Mouse (Mus musculus): Measurements from ENCODE around the gene Rcc2.

Rcc2 gene

DNA sequence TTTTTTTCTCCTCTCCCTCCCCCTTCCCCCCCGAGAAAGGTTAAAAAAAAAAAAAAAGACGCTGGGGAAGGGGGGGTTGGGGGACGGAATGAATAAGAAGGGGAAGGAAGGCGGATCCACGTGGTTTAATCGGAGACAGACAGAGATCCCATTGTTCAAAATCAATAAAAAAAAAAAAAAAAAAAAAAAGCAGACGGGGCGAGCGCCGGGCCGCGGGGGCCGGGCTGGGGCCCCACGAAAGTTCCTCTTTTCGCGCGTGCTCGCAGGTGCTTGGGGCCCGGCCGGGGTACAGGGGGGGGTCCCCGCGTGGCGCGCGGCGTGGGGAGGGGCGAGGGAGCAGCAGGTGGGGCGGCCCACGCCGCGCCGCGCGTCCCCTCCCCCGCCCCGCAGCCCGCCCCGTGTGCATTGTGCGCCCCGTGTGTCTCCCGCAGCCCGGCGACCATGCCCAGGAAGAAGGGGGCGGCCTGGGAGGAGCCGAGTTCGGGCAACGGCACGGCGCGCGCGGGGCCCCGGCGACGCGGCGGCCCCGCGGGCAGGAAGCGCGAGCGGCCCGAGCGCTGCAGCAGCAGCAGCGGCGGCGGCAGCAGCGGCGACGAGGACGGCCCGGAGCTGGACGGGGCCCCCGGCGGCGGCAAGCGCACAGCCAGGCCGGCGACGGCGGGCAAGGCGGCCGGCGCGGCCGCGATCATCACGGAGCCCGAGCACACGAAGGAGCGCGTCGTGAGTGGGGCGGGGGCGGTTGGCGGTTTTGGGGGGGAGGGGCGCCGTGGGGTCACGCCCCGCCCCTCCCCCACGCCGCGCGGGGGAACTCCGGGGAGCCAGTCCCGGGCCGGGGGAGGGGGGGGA is 1.6 kb downstream of the Rcc2 start:
- H3K36me3 ChIP-seq (ENCODE audit: insufficient read depth, low read length), result peaks cover 31% of the 10 kb centered on the region
- peak overlapping the region; percentile 89 for H3K4me3 ChIP-seq (replicated peaks; ENCODE audit: low read length)
- H3K4me1 ChIP-seq (replicated peaks; ENCODE audit: low read depth, low read length), result peaks cover 60% of the 10 kb centered on the region
- H3K9me3 ChIP-seq (ENCODE audit: low read length), result no peaks in the 10 kb centered on the region
- TF ChIP-seq CTCF (conservative IDR thresholded peaks at IDR 0.05; ENCODE audit: low read length) (no peak), POU5F1 (IDR thresholded peaks at IDR 0.05; ENCODE audit: borderline replicate concordance, low read length) (no peak), NANOG (IDR thresholded peaks at IDR 0.05; ENCODE audit: borderline replicate concordance, low read length) (no peak)
- no peaks in the 10 kb centered on the region for H3K27me3 ChIP-seq (ENCODE audit: insufficient read depth, low read length)

GRCm38 (mm10) chr4:140702611-140703327 is 2.4 kb downstream of the Rcc2 start:
- Histone ChIP-seq H3K4me3 (replicated peaks; ENCODE audit: low read length) (peak overlapping the region; percentile 89), H3K36me3 (ENCODE audit: insufficient read depth, low read length) (peaks cover 39% of the 10 kb centered on the region), H3K4me1 (replicated peaks; ENCODE audit: low read depth, low read length) (peaks cover 68% of the 10 kb centered on the region), H3K27me3 (ENCODE audit: insufficient read depth, low read length) (no peaks in the 10 kb centered on the region), H3K9me3 (ENCODE audit: low read length) (no peaks in the 10 kb centered on the region)
- no peak for TF ChIP-seq NANOG (IDR thresholded peaks at IDR 0.05; ENCODE audit: borderline replicate concordance, low read length)
- no peak for TF ChIP-seq CTCF (conservative IDR thresholded peaks at IDR 0.05; ENCODE audit: low read length)
- no peak for TF ChIP-seq POU5F1 (IDR thresholded peaks at IDR 0.05; ENCODE audit: borderline replicate concordance, low read length)

DNA sequence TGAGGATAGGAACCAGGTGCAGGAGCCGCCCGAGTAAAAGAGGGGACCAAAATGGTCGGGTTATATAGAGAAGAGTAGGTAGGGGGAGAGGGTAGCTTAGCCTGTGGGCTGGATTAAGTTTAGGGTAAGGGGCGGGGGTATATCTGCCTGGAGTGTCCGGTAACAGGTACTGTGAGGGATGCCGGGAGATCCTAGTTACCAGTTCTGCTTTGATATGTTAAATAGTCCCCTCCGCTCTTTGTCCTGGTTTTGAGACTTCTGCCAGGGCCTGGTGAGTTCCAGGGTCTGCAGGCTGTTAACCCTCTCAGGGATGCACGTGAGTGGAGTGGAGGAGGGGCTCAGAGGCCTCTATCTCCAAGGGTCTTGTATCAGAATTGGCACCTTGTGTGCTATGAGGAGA is 3.3 kb downstream of the Rcc2 start:
- peaks cover 48% of the 10 kb centered on the region for H3K36me3 ChIP-seq (ENCODE audit: insufficient read depth, low read length)
- no peaks in the 10 kb centered on the region for H3K27me3 ChIP-seq (ENCODE audit: insufficient read depth, low read length)
- H3K9me3 ChIP-seq (ENCODE audit: low read length), result no peaks in the 10 kb centered on the region
- peaks cover 69% of the 10 kb centered on the region for H3K4me1 ChIP-seq (replicated peaks; ENCODE audit: low read depth, low read length)
- TF ChIP-seq CTCF (conservative IDR thresholded peaks at IDR 0.05; ENCODE audit: low read length) (no peak), NANOG (IDR thresholded peaks at IDR 0.05; ENCODE audit: borderline replicate concordance, low read length) (no peak), POU5F1 (IDR thresholded peaks at IDR 0.05; ENCODE audit: borderline replicate concordance, low read length) (0 out of 2 replicates have a peak, but pooled peaks have one; percentile 41)
- peak overlapping the region; percentile 89 for H3K4me3 ChIP-seq (replicated peaks; ENCODE audit: low read length)

GRCm38 (mm10) chr4:140704166-140704565 is 3.8 kb downstream of the Rcc2 start:
- H3K36me3 ChIP-seq (ENCODE audit: insufficient read depth, low read length), result peaks cover 53% of the 10 kb centered on the region
- no peaks in the 10 kb centered on the region for H3K9me3 ChIP-seq (ENCODE audit: low read length)
- H3K4me3 ChIP-seq (replicated peaks; ENCODE audit: low read length), result peak overlapping the region; percentile 89
- no peaks in the 10 kb centered on the region for H3K27me3 ChIP-seq (ENCODE audit: insufficient read depth, low read length)
- no peak for TF ChIP-seq POU5F1 (IDR thresholded peaks at IDR 0.05; ENCODE audit: borderline replicate concordance, low read length)
- H3K4me1 ChIP-seq (replicated peaks; ENCODE audit: low read depth, low read length), result peaks cover 69% of the 10 kb centered on the region

GRCm38 (mm10) chr4:140707615-140708014 is 7.3 kb downstream of the Rcc2 start:
- Histone ChIP-seq H3K4me3 (replicated peaks; ENCODE audit: low read length) (peak overlapping the region; percentile 29; the same call in 1 of the 2 replicates), H3K4me1 (replicated peaks; ENCODE audit: low read depth, low read length) (peaks cover 86% of the 10 kb centered on the region), H3K27me3 (ENCODE audit: insufficient read depth, low read length) (no peaks in the 10 kb centered on the region), H3K36me3 (ENCODE audit: insufficient read depth, low read length) (peaks cover 87% of the 10 kb centered on the region), H3K9me3 (ENCODE audit: low read length) (no peaks in the 10 kb centered on the region)
- no peak for TF ChIP-seq NANOG (IDR thresholded peaks at IDR 0.05; ENCODE audit: borderline replicate concordance, low read length)
- no peak for TF ChIP-seq CTCF (conservative IDR thresholded peaks at IDR 0.05; ENCODE audit: low read length)
- TF ChIP-seq POU5F1 (IDR thresholded peaks at IDR 0.05; ENCODE audit: borderline replicate concordance, low read length), result no peak

- H3K4me3 ChIP-seq (replicated peaks; ENCODE audit: low read length), result 0 out of 2 replicates have a peak overlapping the region, but pooled peaks have one; percentile 29
- H3K9me3 ChIP-seq (ENCODE audit: low read length), result no peaks in the 10 kb centered on the region
- no peak for TF ChIP-seq POU5F1 (IDR thresholded peaks at IDR 0.05; ENCODE audit: borderline replicate concordance, low read length)
- TF ChIP-seq CTCF (conservative IDR thresholded peaks at IDR 0.05; ENCODE audit: low read length), result no peak
- TF ChIP-seq NANOG (IDR thresholded peaks at IDR 0.05; ENCODE audit: borderline replicate concordance, low read length), result no peak
- peaks cover 94% of the 10 kb centered on the region for H3K4me1 ChIP-seq (replicated peaks; ENCODE audit: low read depth, low read length)
- no peaks in the 10 kb centered on the region for H3K27me3 ChIP-seq (ENCODE audit: insufficient read depth, low read length)
- peaks cover 95% of the 10 kb centered on the region for H3K36me3 ChIP-seq (ENCODE audit: insufficient read depth, low read length)
Measured at GRCm38 (mm10) chr4:140708297-140708927, 8.1 kb downstream of the Rcc2 start.

GRCm38 (mm10) chr4:140709111-140709510 is 8.8 kb downstream of the Rcc2 start:
- peaks cover 98% of the 10 kb centered on the region for H3K36me3 ChIP-seq (ENCODE audit: insufficient read depth, low read length)
- H3K27me3 ChIP-seq (ENCODE audit: insufficient read depth, low read length), result no peaks in the 10 kb centered on the region
- no peaks in the 10 kb centered on the region for H3K9me3 ChIP-seq (ENCODE audit: low read length)
- H3K4me1 ChIP-seq (replicated peaks; ENCODE audit: low read depth, low read length), result peaks cover 97% of the 10 kb centered on the region
- 0 out of 2 replicates have a peak overlapping the region, but pooled peaks have one; percentile 29 for H3K4me3 ChIP-seq (replicated peaks; ENCODE audit: low read length)
- TF ChIP-seq CTCF (conservative IDR thresholded peaks at IDR 0.05; ENCODE audit: low read length) (no peak), NANOG (IDR thresholded peaks at IDR 0.05; ENCODE audit: borderline replicate concordance, low read length) (no peak), POU5F1 (IDR thresholded peaks at IDR 0.05; ENCODE audit: borderline replicate concordance, low read length) (no peak)

DNA sequence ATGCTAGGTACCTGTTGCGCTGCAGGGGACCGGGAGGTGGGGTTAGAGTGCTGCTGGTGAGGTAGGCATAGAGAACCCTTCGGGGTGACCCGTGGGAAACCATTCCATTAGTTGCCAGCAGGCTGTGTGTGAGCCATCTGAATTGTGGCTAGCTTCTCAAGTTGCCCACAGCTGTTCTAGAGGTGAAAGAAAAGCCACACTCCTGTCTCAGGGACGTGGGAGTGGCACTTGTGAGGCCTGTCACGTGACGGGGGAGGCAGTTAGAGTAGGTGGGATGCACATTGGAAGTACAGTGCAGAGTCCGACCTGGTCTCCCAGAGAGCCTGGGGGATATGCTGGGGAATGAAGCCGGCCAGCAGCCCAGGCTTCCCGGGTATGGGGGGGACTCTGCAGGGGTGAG is 9.3 kb downstream of the Rcc2 start:
- H3K9me3 ChIP-seq (ENCODE audit: low read length), result no peaks in the 10 kb centered on the region
- H3K27me3 ChIP-seq (ENCODE audit: insufficient read depth, low read length), result no peaks in the 10 kb centered on the region
- H3K36me3 ChIP-seq (ENCODE audit: insufficient read depth, low read length), result peaks cover 98% of the 10 kb centered on the region
- H3K4me1 ChIP-seq (replicated peaks; ENCODE audit: low read depth, low read length), result peaks cover 97% of the 10 kb centered on the region
- TF ChIP-seq POU5F1 (IDR thresholded peaks at IDR 0.05; ENCODE audit: borderline replicate concordance, low read length) (no peak), NANOG (IDR thresholded peaks at IDR 0.05; ENCODE audit: borderline replicate concordance, low read length) (no peak), CTCF (conservative IDR thresholded peaks at IDR 0.05; ENCODE audit: low read length) (no peak)
- H3K4me3 ChIP-seq (replicated peaks; ENCODE audit: low read length), result 0 out of 2 replicates have a peak overlapping the region, but pooled peaks have one; percentile 29
